ENCODE assay signal across 8 mouse cellular contexts in the genomic region with DNA sequence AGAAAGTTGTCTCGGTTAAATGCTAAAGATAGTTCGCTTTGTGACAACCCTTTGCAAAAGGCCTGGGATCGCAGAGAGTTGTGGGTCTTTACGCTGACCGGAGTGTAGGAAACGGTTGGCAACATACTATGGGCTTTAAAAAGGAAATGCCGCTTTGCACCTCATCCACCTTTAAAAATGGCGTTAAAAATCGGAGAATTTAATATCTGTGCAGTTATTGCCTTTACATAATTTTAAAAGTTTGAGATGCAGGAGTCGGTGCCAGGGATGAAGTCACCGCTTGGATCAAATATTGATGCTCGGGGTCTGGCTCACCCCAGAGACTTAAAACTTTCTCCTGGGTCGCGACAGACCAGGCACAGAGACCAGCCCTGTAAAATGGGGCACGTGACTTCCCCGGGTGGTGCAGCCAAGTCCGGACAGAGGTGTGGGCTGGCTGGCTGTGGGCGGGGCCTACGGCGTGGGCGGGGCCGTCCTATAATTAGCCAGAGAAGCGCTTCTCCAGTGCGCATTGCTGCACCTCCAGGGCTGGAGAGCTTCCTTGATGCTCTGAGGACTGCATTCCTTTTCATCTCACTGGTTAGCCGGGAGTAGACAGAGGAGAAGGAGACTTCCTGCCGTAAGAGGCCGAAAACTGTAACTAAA. TPM values are rescaled to one million over a fixed set of nuclear protein-coding genes. Genes with fewer than 3 reads are reported as not detected.
DNase-seq lines count a peak whose midpoint lies in the region; ATAC-seq and TF ChIP-seq lines count a peak whose summit lies in the region.

No protein-coding gene starts in this region.

- no peak overlapping the region for H3ac ChIP-seq in myocyte (ENCODE audit: control insufficient read depth, insufficient read length)

- no peak overlapping the region for H3K9ac ChIP-seq in embryonic facial prominence, embryonic 15.5 days
- H3K9ac ChIP-seq in kidney, embryonic 14.5 days (ENCODE audit: low read depth, low read length) = peak overlapping the region; percentile 51; the same call in 1 of the 2 replicates
- H3K9ac ChIP-seq in liver, adult 2 months (ENCODE audit: low read depth, low read length) = no peak overlapping the region

- peak overlapping the region; percentile 53 for H3K4me3 ChIP-seq in bone marrow, adult 2 months (replicated peaks; ENCODE audit: control insufficient read depth, low read depth, low read length)
- H3K4me3 ChIP-seq in embryonic facial prominence, embryonic 15.5 days (replicated peaks) = peak overlapping the region; percentile 42
- H3K4me3 ChIP-seq in heart, embryonic 10.5 days = peak overlapping the region; percentile 62
- peak overlapping the region; percentile 42 for H3K4me3 ChIP-seq in kidney, embryonic 14.5 days (ENCODE audit: low read length)
- H3K4me3 ChIP-seq in liver, adult 2 months (ENCODE audit: insufficient read depth, low read depth, low read length) = peak overlapping the region; percentile 43
- H3K4me3 ChIP-seq in myocyte = peak overlapping the region; percentile 1

- WGBS in bone marrow, adult 2 months = under 1% methylated on average over 27 of the region's 27 CpGs
- WGBS in embryonic facial prominence, embryonic 15.5 days = 6% methylated on average over 27 of the region's 27 CpGs
- WGBS in heart, embryonic 10.5 days = 7% methylated on average over 27 of the region's 27 CpGs
- whole genome bisulfite sequencing in kidney, embryonic 14.5 days = 7% methylated on average over 27 of the region's 27 CpGs
- 6% methylated on average over 27 of the region's 27 CpGs for WGBS in liver, adult 2 months

- no peaks in the 10 kb centered on the region for H3K79me2 ChIP-seq in liver, adult 2 months (ENCODE audit: control insufficient read depth, insufficient read depth, low read length)
- H3K79me2 ChIP-seq in myocyte (ENCODE audit: control insufficient read depth, insufficient read depth) = no peaks in the 10 kb centered on the region

- no peaks in the 10 kb centered on the region for H3K4me1 ChIP-seq in bone marrow, adult 2 months (ENCODE audit: control insufficient read depth, insufficient read depth, low read length)
- peaks cover 21% of the 10 kb centered on the region for H3K4me1 ChIP-seq in embryonic facial prominence, embryonic 15.5 days
- peaks cover 31% of the 10 kb centered on the region for H3K4me1 ChIP-seq in heart, embryonic 10.5 days
- peaks cover 10% of the 10 kb centered on the region for H3K4me1 ChIP-seq in kidney, embryonic 14.5 days (ENCODE audit: control insufficient read depth, insufficient read depth, low read length)
- H3K4me1 ChIP-seq in liver, adult 2 months (ENCODE audit: control insufficient read depth, insufficient read depth, low read length) = no peaks in the 10 kb centered on the region

- no peak for TF ChIP-seq CTCF in bone marrow, adult 2 months (IDR thresholded peaks at IDR 0.05; ENCODE audit: control insufficient read depth, insufficient read depth, low read length)
- TF ChIP-seq CTCF in liver, adult 2 months (IDR thresholded peaks at IDR 0.05; ENCODE audit: low read depth, low read length) = no peak

- H3K27me3 ChIP-seq in embryonic facial prominence, embryonic 15.5 days = no peaks in the 10 kb centered on the region
- no peaks in the 10 kb centered on the region for H3K27me3 ChIP-seq in heart, embryonic 10.5 days (ENCODE audit: insufficient read depth, poor library complexity, severe bottlenecking)
- H3K27me3 ChIP-seq in kidney, embryonic 14.5 days (ENCODE audit: control insufficient read depth, insufficient read depth, low read length) = no peaks in the 10 kb centered on the region
- H3K27me3 ChIP-seq in liver, adult 2 months (ENCODE audit: control insufficient read depth, insufficient read depth, low read length) = no peaks in the 10 kb centered on the region
- H3K27me3 ChIP-seq in myocyte (ENCODE audit: control insufficient read depth, insufficient read depth, insufficient read length) = no peaks in the 10 kb centered on the region
- H3K27me3 ChIP-seq in splenic B cell, adult 2 months (ENCODE audit: control insufficient read depth, insufficient read depth, low read length, poor library complexity, severe bottlenecking) = no peaks in the 10 kb centered on the region; the same call in 1 of the 2 replicates

- no peak for TF ChIP-seq POLR2A in bone marrow, adult 2 months (IDR thresholded peaks at IDR 0.05; ENCODE audit: borderline replicate concordance, control insufficient read depth, low read depth, low read length)
- no peak for TF ChIP-seq POLR2A in liver, adult 2 months (IDR thresholded peaks at IDR 0.05; ENCODE audit: extremely low read depth, insufficient read depth, low read length)
- no peak for TF ChIP-seq POLR2A in myocyte (IDR thresholded peaks at IDR 0.05; ENCODE audit: insufficient read length, low read depth)

- peak; percentile 91 for DNase-seq in A20 (ENCODE audit: low read depth, low spot score)
- DNase-seq in heart, embryonic 10.5 days (ENCODE audit: low spot score) = peak; percentile 97
- peak; percentile 62 for DNase-seq in liver, adult 2 months (ENCODE audit: extremely low read depth, low read depth, low spot score)
- DNase-seq in splenic B cell, adult 2 months (ENCODE audit: low read depth, low spot score) = peak; percentile 89

- no peaks in the 10 kb centered on the region for H3K36me3 ChIP-seq in embryonic facial prominence, embryonic 15.5 days
- no peaks in the 10 kb centered on the region for H3K36me3 ChIP-seq in heart, embryonic 10.5 days
- H3K36me3 ChIP-seq in kidney, embryonic 14.5 days (ENCODE audit: control insufficient read depth, insufficient read depth, low read length) = no peaks in the 10 kb centered on the region
- H3K36me3 ChIP-seq in liver, adult 2 months (ENCODE audit: control insufficient read depth, insufficient read depth, low read length) = no peaks in the 10 kb centered on the region
- H3K36me3 ChIP-seq in myocyte (ENCODE audit: control insufficient read depth, insufficient read depth) = no peaks in the 10 kb centered on the region
- no peaks in the 10 kb centered on the region for H3K36me3 ChIP-seq in splenic B cell, adult 2 months (ENCODE audit: control insufficient read depth, insufficient read depth, low read length, poor library complexity, severe bottlenecking)

- peak; percentile 83 for ATAC-seq in embryonic facial prominence, embryonic 15.5 days (ENCODE audit: insufficient number of reproducible peaks, low FRiP score, low TSS enrichment, low read depth)
- ATAC-seq in kidney, embryonic 14.5 days (ENCODE audit: low FRiP score, low TSS enrichment) = peak; percentile 95

- H3K4me2 ChIP-seq in embryonic facial prominence, embryonic 15.5 days (replicated peaks) = peak overlapping the region; percentile 68
- H3K4me2 ChIP-seq in kidney, embryonic 14.5 days (replicated peaks; ENCODE audit: low read depth, low read length) = peak overlapping the region; percentile 44
- peak overlapping the region; percentile 71 for H3K4me2 ChIP-seq in myocyte (ENCODE audit: low read depth)

- no peaks in the 10 kb centered on the region for H3K9me3 ChIP-seq in embryonic facial prominence, embryonic 15.5 days (replicated peaks)
- no peaks in the 10 kb centered on the region for H3K9me3 ChIP-seq in heart, embryonic 10.5 days
- no peaks in the 10 kb centered on the region for H3K9me3 ChIP-seq in kidney, embryonic 14.5 days (ENCODE audit: control insufficient read depth, low read length)

- H3K27ac ChIP-seq in bone marrow, adult 2 months (ENCODE audit: control insufficient read depth, insufficient read depth, low read depth, low read length, poor library complexity) = no peak overlapping the region
- H3K27ac ChIP-seq in embryonic facial prominence, embryonic 15.5 days (replicated peaks) = peak overlapping the region; percentile 52
- peak overlapping the region; percentile 57 for H3K27ac ChIP-seq in heart, embryonic 10.5 days
- no peak overlapping the region; the same call in 1 of the 2 replicates for H3K27ac ChIP-seq in kidney, embryonic 14.5 days (ENCODE audit: low read depth, low read length)
- no peak overlapping the region for H3K27ac ChIP-seq in liver, adult 2 months (replicated peaks; ENCODE audit: insufficient read depth, low read depth, low read length)

TF ChIP-seq in myocyte, 11 proteins besides CTCF, POLR2A, EP300 and RAD21:
- TF ChIP-seq USF1 (IDR thresholded peaks at IDR 0.05; ENCODE audit: low read depth) (peak; percentile 83), TCF12 (IDR thresholded peaks at IDR 0.05; ENCODE audit: insufficient read depth, poor library complexity, severe bottlenecking) (no peak)

RNA-seq across cellular contexts. Expression of a gene that starts 53.7 kb away (rescaled TPM):
- 2.9 and 7.6 TPM in 2 replicates for polyA plus RNA-seq in bone marrow, adult 2 months (2011; ENCODE audit: insufficient read depth, insufficient read length, low replicate concordance, missing spikeins)
- polyA plus RNA-seq in embryonic facial prominence, embryonic 15.5 days (2015; fragmentation: Nextera tagmentation; extraction: Ambion mirVana) = 12.9 and 13.7 TPM in 2 replicates
- 14.1 and 15.6 TPM in 2 replicates for polyA plus RNA-seq in heart, embryonic 10.5 days (2016; fragmentation: Nextera tagmentation; extraction: Ambion mirVana)
- 11.5 and 18.4 TPM in 2 replicates for polyA plus RNA-seq in kidney, embryonic 14.5 days (2014; fragmentation: Nextera tagmentation; extraction: Ambion mirVana)
- 2.4 and 3.0 TPM in 2 replicates for total RNA-seq in liver, adult 2 months (2014; rRNA removed)
- 2.5 and 3.4 TPM in 2 replicates for polyA plus RNA-seq in liver, adult 2 months (2012; rRNA removed)
- polyA plus RNA-seq in myocyte (2012; fragmentation: generic; extraction: Trizol) = 3.8 TPM

Comparison
In these comparisons a context has a peak if more than half of its experiments do, and no peak if none do; other contexts are left out.
1. H3K27ac ChIP-seq: peak in embryonic facial prominence, embryonic 15.5 days (single experiment) and heart, embryonic 10.5 days (single experiment); none in bone marrow, adult 2 months (single experiment), kidney, embryonic 14.5 days (single experiment) and liver, adult 2 months (single experiment).
2. H3K4me3 ChIP-seq: peak in every context shown above with its lines; median percentile 62 in heart, embryonic 10.5 days; 53 in bone marrow, adult 2 months; 43 in liver, adult 2 months; 42 in embryonic facial prominence, embryonic 15.5 days; 42 in kidney, embryonic 14.5 days; 1 in myocyte.
3. Peak in every context shown above with its lines, with median percentiles within 50 percentile points of each other: DNase-seq and H3K4me2 ChIP-seq.